Mouse (Mus musculus): Measurements from ENCODE around the gene Mrpl18. TPM values are rescaled to one million over a fixed set of nuclear protein-coding genes. Genes with fewer than 3 reads are reported as not detected.

The Mrpl18 gene
- polyA plus RNA-seq, 1 experiment: 135 TPM

Other genes with a start within 250 kb of the Mrpl18 start
- not detected in 2 replicates for gene Slc22a1, start 240.5 kb downstream of the Mrpl18 start, polyA plus RNA-seq (2012; ENCODE audit: insufficient read depth, insufficient read length, missing spikeins)
- 15.7 and 16.3 TPM in 2 replicates for gene Igf2r, start 146.7 kb downstream of the Mrpl18 start, polyA plus RNA-seq (2012; ENCODE audit: insufficient read depth, insufficient read length, missing spikeins)
- not detected in 2 replicates for gene Mas1, start 48.2 kb downstream of the Mrpl18 start, polyA plus RNA-seq (2012; ENCODE audit: insufficient read depth, insufficient read length, missing spikeins)
- not detected in 2 replicates for gene Mrgprh, start 40.3 kb downstream of the Mrpl18 start, polyA plus RNA-seq (2012; ENCODE audit: insufficient read depth, insufficient read length, missing spikeins)
- 67.4 and 78.9 TPM in 2 replicates for gene Pnldc1, start 6.1 kb downstream of the Mrpl18 start, polyA plus RNA-seq (2012; ENCODE audit: insufficient read depth, insufficient read length, missing spikeins)
- gene Tcp1, start 644 bp downstream of the Mrpl18 start, polyA plus RNA-seq (2012; ENCODE audit: insufficient read depth, insufficient read length, missing spikeins): 154 and 194 TPM in 2 replicates
- gene Acat3, start 24.3 kb upstream of the Mrpl18 start, polyA plus RNA-seq (2012; ENCODE audit: insufficient read depth, insufficient read length, missing spikeins): 1.9 TPM in 1 of 2 replicates, not detected in the other
- 236 TPM in 2 replicates for gene Acat2, start 44.4 kb upstream of the Mrpl18 start, polyA plus RNA-seq (2012; ENCODE audit: insufficient read depth, insufficient read length, missing spikeins)
- gene Wtap, start 77.8 kb upstream of the Mrpl18 start, polyA plus RNA-seq (2012; ENCODE audit: insufficient read depth, insufficient read length, missing spikeins): 59.6 and 62.5 TPM in 2 replicates
- gene Sod2, start 90.5 kb upstream of the Mrpl18 start, polyA plus RNA-seq (2012; ENCODE audit: insufficient read depth, insufficient read length, missing spikeins): 1,013 and 1,407 TPM in 2 replicates
- gene Gpr31b, start 136.0 kb upstream of the Mrpl18 start, polyA plus RNA-seq (2012; ENCODE audit: insufficient read depth, insufficient read length, missing spikeins): not detected in 2 replicates
- gene Tcp10b, start 144.8 kb upstream of the Mrpl18 start, polyA plus RNA-seq (2012; ENCODE audit: insufficient read depth, insufficient read length, missing spikeins): 0.91 TPM in 1 of 2 replicates, not detected in the other
- not detected in 2 replicates for gene Unc93a, start 215.5 kb upstream of the Mrpl18 start, polyA plus RNA-seq (2012; ENCODE audit: insufficient read depth, insufficient read length, missing spikeins)